Mouse (Mus musculus) urinary bladder, postnatal 10 days (tissue): ENCODE data around the gene Rbm4b.
"Not testable (repeated sequence)": the region's sequence is repeated elsewhere in the genome, so short reads cannot be mapped to it uniquely, and the experiment has no call there.

Source experiments
- DNase-seq: peaks from one replicate; pipeline ENCODE4 v3.0.0; 2022; ENCODE audit warnings: low spot score

Rbm4b gene

GRCm38 (mm10) chr19:4745057-4745456 is 11.2 kb upstream of the Rbm4b start:
- DNase-seq = no peak

- no peak for DNase-seq
Measured at GRCm38 (mm10) chr19:4745681-4746080, 10.6 kb upstream of the Rbm4b start.

- no peak for DNase-seq
Measured at GRCm38 (mm10) chr19:4746611-4747010, 9.7 kb upstream of the Rbm4b start.

- no peak for DNase-seq
Measured at GRCm38 (mm10) chr19:4747631-4748312, 8.5 kb upstream of the Rbm4b start.

GRCm38 (mm10) chr19:4748493-4748892 is 7.8 kb upstream of the Rbm4b start:
- DNase-seq = no peak

GRCm38 (mm10) chr19:4749975-4750374 is 6.3 kb upstream of the Rbm4b start:
- no peak for DNase-seq

- peak; percentile 66 for DNase-seq
Measured at GRCm38 (mm10) chr19:4755565-4756192, 618 bp upstream of the Rbm4b start.

GRCm38 (mm10) chr19:4756921-4757320 is 624 bp downstream of the Rbm4b start:
- no peak for DNase-seq

GRCm38 (mm10) chr19:4760544-4760943 is 4.2 kb downstream of the Rbm4b start:
- DNase-seq = not testable (repeated sequence)

- DNase-seq = no peak
Measured at GRCm38 (mm10) chr19:4762876-4763275, 6.6 kb downstream of the Rbm4b start.

- DNase-seq = no peak
Measured at GRCm38 (mm10) chr19:4767507-4768148, 11.3 kb downstream of the Rbm4b start.

- no peak for DNase-seq
Measured at GRCm38 (mm10) chr19:4772785-4773184, 16.5 kb downstream of the Rbm4b start.

- no peak for DNase-seq
Measured at GRCm38 (mm10) chr19:4782891-4783290, 26.6 kb downstream of the Rbm4b start.

GRCm38 (mm10) chr19:4785206-4785605 is 28.9 kb downstream of the Rbm4b start:
- DNase-seq = no peak

GRCm38 (mm10) chr19:4786313-4786712 is 30.0 kb downstream of the Rbm4b start:
- no peak for DNase-seq

- DNase-seq = no peak
Measured at GRCm38 (mm10) chr19:4793281-4793830, 37.1 kb downstream of the Rbm4b start.

- DNase-seq = peak; percentile 89
Measured at GRCm38 (mm10) chr19:4793831-4794422, 37.6 kb downstream of the Rbm4b start, which contains the start of gene Rbm4. Gene Rbm4 (minus strand): TSS chr19:4793901.

- no peak for DNase-seq
Measured at GRCm38 (mm10) chr19:4795929-4796328, 39.6 kb downstream of the Rbm4b start.

GRCm38 (mm10) chr19:4797846-4798245 is 41.5 kb downstream of the Rbm4b start:
- DNase-seq = no peak

GRCm38 (mm10) chr19:4799083-4799482 is 42.8 kb downstream of the Rbm4b start:
- DNase-seq = no peak

GRCm38 (mm10) chr19:4802691-4803091 is 46.4 kb downstream of the Rbm4b start:
- no peak for DNase-seq

- no peak for DNase-seq
Measured at GRCm38 (mm10) chr19:4803283-4803682, 47.0 kb downstream of the Rbm4b start.

GRCm38 (mm10) chr19:4810309-4810708 is 54.0 kb downstream of the Rbm4b start:
- DNase-seq = no peak
